Mouse (Mus musculus) heart, adult 8-10 months (tissue): Measurements from ENCODE around the gene Dalrd3. TPM values are rescaled to one million over a fixed set of nuclear protein-coding genes. Genes with fewer than 3 reads are reported as not detected.

ENCODE experiments used
- DNase-seq: peaks from one replicate; pipeline ENCODE4 v3.0.0; 2022; ENCODE audit warnings: low spot score
- total RNA-seq, 4 experiments: library from RNA; stranded (reverse); gene quantifications; 2 replicates each; pipeline ENCODE4 v1.2.4; 2022

The Dalrd3 gene
- 10 to 100 TPM; 16.9 to 26.8 (median 24.1) TPM for total RNA-seq

GRCm38 (mm10) chr9:108569381-108570206 lies at the start of gene Dalrd3:
TSS of gene Dalrd3 (plus strand) at chr9:108569886.
- DNase-seq: peak; percentile 88

GRCm38 (mm10) chr9:108521604-108522003 lies 48.1 kb upstream of the Dalrd3 start:
- DNase-seq: no peak

GRCm38 (mm10) chr9:108523341-108523740 lies 46.3 kb upstream of the Dalrd3 start:
- no peak for DNase-seq

- DNase-seq: no peak
Observed at GRCm38 (mm10) chr9:108525400-108525799, 44.3 kb upstream of the Dalrd3 start.

- DNase-seq: no peak
Observed at GRCm38 (mm10) chr9:108530954-108531353, 38.7 kb upstream of the Dalrd3 start.

- DNase-seq: no peak
Observed at GRCm38 (mm10) chr9:108531496-108531895, 38.2 kb upstream of the Dalrd3 start.

- DNase-seq: no peak
Observed at GRCm38 (mm10) chr9:108540846-108541245, 28.8 kb upstream of the Dalrd3 start.

GRCm38 (mm10) chr9:108545986-108546385 lies 23.7 kb upstream of the Dalrd3 start:
- no peak for DNase-seq

GRCm38 (mm10) chr9:108546875-108547274 lies 22.8 kb upstream of the Dalrd3 start:
- no peak for DNase-seq

- DNase-seq: no peak
Observed at GRCm38 (mm10) chr9:108559169-108559568, 10.5 kb upstream of the Dalrd3 start.

- peak; percentile 95 for DNase-seq
Observed at GRCm38 (mm10) chr9:108560227-108560841, 9.4 kb upstream of the Dalrd3 start, which contains the start of gene Impdh2. TSS of gene Impdh2 (plus strand) at chr9:108560286.

- no peak for DNase-seq
Observed at GRCm38 (mm10) chr9:108563671-108564070, 6.0 kb upstream of the Dalrd3 start.

GRCm38 (mm10) chr9:108564131-108564530 lies 5.6 kb upstream of the Dalrd3 start:
- DNase-seq: no peak

GRCm38 (mm10) chr9:108565881-108566814 lies 3.5 kb upstream of the Dalrd3 start:
- DNase-seq: no peak

- DNase-seq: peak; percentile 97
Observed at GRCm38 (mm10) chr9:108566815-108567776, 2.6 kb upstream of the Dalrd3 start, which contains the start of gene Ndufaf3. TSS of gene Ndufaf3 (minus strand) at chr9:108567434.

- peak; percentile 53 for DNase-seq
Observed at GRCm38 (mm10) chr9:108567931-108568419, 1.7 kb upstream of the Dalrd3 start.

GRCm38 (mm10) chr9:108568511-108568921 lies 1.2 kb upstream of the Dalrd3 start:
- no peak for DNase-seq

GRCm38 (mm10) chr9:108570207-108570896 lies 666 bp downstream of the Dalrd3 start:
- DNase-seq: peak; percentile 58

GRCm38 (mm10) chr9:108571401-108571973 lies 1.8 kb downstream of the Dalrd3 start:
- DNase-seq: no peak
